Mouse (Mus musculus): ENCODE data around the gene Tgm1.

- no peak for TF ChIP-seq CTCF (IDR thresholded peaks at IDR 0.05)
- no peak for TF ChIP-seq EP300 (IDR thresholded peaks at IDR 0.05)
Measured at GRCm38 (mm10) chr14:55716271-55716670, 2.5 kb upstream of the Tgm1 start.

Data from lung, postnatal 0 days (tissue).